Mouse (Mus musculus) left cerebral cortex, postnatal 36 days (tissue): ENCODE measurements around the gene Gabbr2. TPM values are rescaled to one million over a fixed set of nuclear protein-coding genes. Genes with fewer than 3 reads are reported as not detected.

Experiments used
- DNase-seq, 2 experiments: peaks; one replicate each; pipeline ENCODE4 v3.0.0; 2021 to 2022; ENCODE audit warnings: low spot score in 2 of 2, mixed read lengths in 1 of 2
- intact Hi-C: fragments of 180-260 bp; cut with DNase I; formaldehyde crosslinking; loops from one replicate; pipeline ENCODE4 v1.15.1; 2025
- total RNA-seq, 2 experiments: library from RNA; stranded (reverse); gene quantifications; 2 replicates each; pipeline ENCODE4 v1.2.3; 2021

The Gabbr2 gene
- total RNA-seq, 2 experiments from 2014 or later, result 253 to 276 TPM

- peak; percentile 60 to 62 for DNase-seq
- intact Hi-C loops, result loop anchor here (5.0 kb wide), 4 partner anchors 47 to 303 kb away; no protein-coding TSS in a partner anchor
Measured at GRCm38 (mm10) chr4:46990281-46991015, 1.2 kb downstream of the Gabbr2 start.

- intact Hi-C loops, result loop anchor here (5.0 kb wide), 4 partner anchors 47 to 303 kb away; no protein-coding TSS in a partner anchor
- DNase-seq, result peak; percentile 75 to 80
Measured at GRCm38 (mm10) chr4:46989842-46990241, 1.8 kb downstream of the Gabbr2 start.

GRCm38 (mm10) chr4:46988824-46989223 lies 2.8 kb downstream of the Gabbr2 start:
- no peak for DNase-seq
- intact Hi-C loops, result no loop called here

- intact Hi-C loops, result no loop called here
- no peak for DNase-seq
Measured at GRCm38 (mm10) chr4:46988257-46988656, 3.4 kb downstream of the Gabbr2 start.

- intact Hi-C loops, result no loop called here
- DNase-seq, result no peak
Measured at GRCm38 (mm10) chr4:46987809-46988208, 3.9 kb downstream of the Gabbr2 start.

GRCm38 (mm10) chr4:46986054-46986453 lies 5.6 kb downstream of the Gabbr2 start:
- intact Hi-C loops, result no loop called here
- DNase-seq, result no peak

- intact Hi-C loops, result no loop called here
- DNase-seq, result peak; percentile 38 to 55
Measured at GRCm38 (mm10) chr4:46982912-46983311, 8.8 kb downstream of the Gabbr2 start.

- intact Hi-C loops, result no loop called here
- DNase-seq, result peak in 1 of 2 experiments; percentile 42
Measured at GRCm38 (mm10) chr4:46982094-46982493, 9.6 kb downstream of the Gabbr2 start.

- DNase-seq, result no peak
- intact Hi-C loops, result no loop called here
Measured at GRCm38 (mm10) chr4:46978371-46978770, 13.3 kb downstream of the Gabbr2 start.

- no peak for DNase-seq
- intact Hi-C loops, result no loop called here
Measured at GRCm38 (mm10) chr4:46977161-46977560, 14.5 kb downstream of the Gabbr2 start.

GRCm38 (mm10) chr4:46976671-46977071 lies 15.0 kb downstream of the Gabbr2 start:
- DNase-seq, result peak in 1 of 2 experiments; percentile 52
- intact Hi-C loops, result no loop called here

GRCm38 (mm10) chr4:46973322-46973721 lies 18.4 kb downstream of the Gabbr2 start:
- intact Hi-C loops, result no loop called here
- DNase-seq, result no peak

GRCm38 (mm10) chr4:46967981-46968380 lies 23.7 kb downstream of the Gabbr2 start:
- no peak for DNase-seq
- intact Hi-C loops, result loop anchor here (5.0 kb wide), 1 partner anchor 36 kb away; no protein-coding TSS in a partner anchor

GRCm38 (mm10) chr4:46966551-46966950 lies 25.1 kb downstream of the Gabbr2 start:
- DNase-seq, result no peak
- intact Hi-C loops, result loop anchor here (5.0 kb wide), 1 partner anchor 34 kb away; no protein-coding TSS in a partner anchor

GRCm38 (mm10) chr4:46961403-46961802 lies 30.3 kb downstream of the Gabbr2 start:
- intact Hi-C loops, result no loop called here
- DNase-seq, result no peak

GRCm38 (mm10) chr4:46960208-46960607 lies 31.5 kb downstream of the Gabbr2 start:
- no peak for DNase-seq
- intact Hi-C loops, result no loop called here

GRCm38 (mm10) chr4:46959776-46960175 lies 31.9 kb downstream of the Gabbr2 start:
- DNase-seq, result no peak
- intact Hi-C loops, result no loop called here

GRCm38 (mm10) chr4:46957955-46958354 lies 33.7 kb downstream of the Gabbr2 start:
- intact Hi-C loops, result no loop called here
- DNase-seq, result no peak

- DNase-seq, result no peak
- intact Hi-C loops, result no loop called here
Measured at GRCm38 (mm10) chr4:46956966-46957365, 34.7 kb downstream of the Gabbr2 start.

- DNase-seq, result no peak
- intact Hi-C loops, result no loop called here
Measured at GRCm38 (mm10) chr4:46953021-46953420, 38.7 kb downstream of the Gabbr2 start.

- intact Hi-C loops, result no loop called here
- DNase-seq, result no peak
Measured at GRCm38 (mm10) chr4:46952562-46952961, 39.1 kb downstream of the Gabbr2 start.
